Mouse (Mus musculus) stomach, embryonic 14.5 days (tissue): ENCODE results near the gene Magi3. TPM values are rescaled to one million over a fixed set of nuclear protein-coding genes. Genes with fewer than 3 reads are reported as not detected.

Source experiments
- ATAC-seq: fragments of 200-750 bp; cut with Nextera tagmentation; 2 replicates; pipeline ENCODE4 v1.8.0; 2017; ENCODE audit warnings: low read depth, moderate TSS enrichment; ENCODE audit not compliant: insufficient number of reproducible peaks, insufficient read depth, low FRiP score
- H3K27ac ChIP-seq: fragments of 300-500 bp; sonication (generic); 2 replicates; pipeline ENCODE4 v1.5.1; 2014; ENCODE audit warnings: mild to moderate bottlenecking, low read length, moderate library complexity, mixed read lengths
- H3K27me3 ChIP-seq: fragments of 300-500 bp; sonication (generic); 2 replicates; pipeline ENCODE4 v1.6.1; 2014; ENCODE audit warnings: low read length, control low read depth, mixed read lengths; ENCODE audit not compliant: control insufficient read depth, insufficient read depth
- H3K36me3 ChIP-seq: fragments of 300-500 bp; sonication (generic); 2 replicates; pipeline ENCODE4 v1.6.1; 2014; ENCODE audit warnings: mild to moderate bottlenecking, control low read depth, low read length, moderate library complexity, mixed read lengths; ENCODE audit not compliant: control insufficient read depth, insufficient read depth
- H3K4me1 ChIP-seq: fragments of 300-500 bp; sonication (generic); 2 replicates; pipeline ENCODE4 v1.6.1; 2014; ENCODE audit warnings: low read length, control low read depth, mixed read lengths; ENCODE audit not compliant: control insufficient read depth, insufficient read depth
- H3K4me2 ChIP-seq: fragments of 300-500 bp; sonication (generic); replicated peaks from 2 replicates; pipeline ENCODE4 v1.6.1; 2014; ENCODE audit warnings: low read depth, low read length, control low read depth
- H3K4me3 ChIP-seq: fragments of 300-500 bp; sonication (generic); 2 replicates; pipeline ENCODE4 v1.5.1; 2014; ENCODE audit warnings: low read depth, low read length, control low read depth
- H3K9ac ChIP-seq: fragments of 300-500 bp; sonication (generic); replicated peaks from 2 replicates; pipeline ENCODE4 v1.6.1; 2014; ENCODE audit warnings: low read depth, mild to moderate bottlenecking, control low read depth, low read length, moderate library complexity, mixed read lengths
- H3K9me3 ChIP-seq: fragments of 300-500 bp; sonication (generic); 2 replicates; pipeline ENCODE4 v1.6.1; 2016; ENCODE audit warnings: low read depth, low read length, control low read depth; ENCODE audit not compliant: control insufficient read depth
- WGBS: fragments of 180-500 bp; shearing (Covaris S2); extraction: QIAGEN DNeasy Blood & Tissue Kit; methylation state at CpG from one replicate; pipeline ENCODE4 v1.1.7; 2014; 5-methylcytosine and 5-hydroxymethylcytosine counted together
- polyA plus RNA-seq: library from polyadenylated mRNA; unstranded; fragments of >200 nt; fragmentation: Nextera tagmentation; extraction: Ambion mirVana; gene quantifications from 2 replicates; pipeline ENCODE4 v1.2.1, GENCODE M21; 2014

The Magi3 gene
- polyA plus RNA-seq, 1 experiment from 2014 or later, result 9.9 TPM

- Histone ChIP-seq H3K27ac (no peak overlapping the region), H3K27me3 (no peaks in the 10 kb centered on the region), H3K9ac (no peak overlapping the region), H3K36me3 (no peaks in the 10 kb centered on the region), H3K4me1 (no peaks in the 10 kb centered on the region), H3K9me3 (no peaks in the 10 kb centered on the region), H3K4me2 (no peak overlapping the region), H3K4me3 (no peak overlapping the region)
- WGBS, result 41% methylated on average over 7 of the region's 7 CpGs
- ATAC-seq, result no peak
These were observed 6.6 kb upstream of the Magi3 start for GRCm38 (mm10) chr3:104226731-104227130.

- no peak for ATAC-seq
- H3K27me3 ChIP-seq, result no peaks in the 10 kb centered on the region
- WGBS, result 7% methylated on average over 11 of the region's 11 CpGs
- peak overlapping the region; percentile 55 for H3K4me2 ChIP-seq
- peak overlapping the region; percentile 84 for H3K4me3 ChIP-seq
- no peaks in the 10 kb centered on the region for H3K9me3 ChIP-seq
- no peaks in the 10 kb centered on the region for H3K4me1 ChIP-seq
- peak overlapping the region; percentile 77 for H3K27ac ChIP-seq
- no peaks in the 10 kb centered on the region for H3K36me3 ChIP-seq
- H3K9ac ChIP-seq, result peak overlapping the region; percentile 36; the same call in 1 of the 2 replicates
These were observed 982 bp upstream of the Magi3 start for GRCm38 (mm10) chr3:104221156-104221555.

- ATAC-seq, result peak; percentile 11
- Histone ChIP-seq H3K4me1 (no peaks in the 10 kb centered on the region), H3K27me3 (no peaks in the 10 kb centered on the region)
These were observed 461 bp downstream of the Magi3 start for GRCm38 (mm10) chr3:104219531-104220294.

GRCm38 (mm10) chr3:104218926-104219325 is 1.2 kb downstream of the Magi3 start:
- ATAC-seq, result no peak
- no peaks in the 10 kb centered on the region for H3K27me3 ChIP-seq
- no peaks in the 10 kb centered on the region for H3K36me3 ChIP-seq
- 2% methylated on average over 15 of the region's 15 CpGs for WGBS
- H3K27ac ChIP-seq, result no peak overlapping the region
- peak overlapping the region; percentile 84 for H3K4me3 ChIP-seq
- H3K9me3 ChIP-seq, result no peaks in the 10 kb centered on the region
- H3K4me2 ChIP-seq, result peak overlapping the region; percentile 89
- H3K9ac ChIP-seq, result peak overlapping the region; percentile 81
- H3K4me1 ChIP-seq, result no peaks in the 10 kb centered on the region

More at GRCm38 (mm10) chr3:104219531-104220294, 461 bp downstream of the Magi3 start:
- H3K4me3 ChIP-seq, result peak overlapping the region; percentile 84
- no peaks in the 10 kb centered on the region for H3K36me3 ChIP-seq
- WGBS, result under 1% methylated on average over 84 of the region's 107 CpGs
- peak overlapping the region; percentile 81 for H3K9ac ChIP-seq
- H3K4me2 ChIP-seq, result peak overlapping the region; percentile 89
- peak overlapping the region; percentile 93 for H3K27ac ChIP-seq
- no peaks in the 10 kb centered on the region for H3K9me3 ChIP-seq

- Histone ChIP-seq H3K36me3 (no peaks in the 10 kb centered on the region), H3K9me3 (no peaks in the 10 kb centered on the region), H3K27ac (no peak overlapping the region), H3K4me2 (no peak overlapping the region), H3K4me3 (no peak overlapping the region), H3K9ac (no peak overlapping the region), H3K27me3 (no peaks in the 10 kb centered on the region), H3K4me1 (no peaks in the 10 kb centered on the region)
- WGBS, result 60% methylated on average over 2 of the region's 2 CpGs
- no peak for ATAC-seq
These were observed 30.4 kb downstream of the Magi3 start for GRCm38 (mm10) chr3:104189823-104190222.

- Histone ChIP-seq H3K4me3 (no peak overlapping the region), H3K9me3 (no peaks in the 10 kb centered on the region), H3K27ac (no peak overlapping the region), H3K36me3 (no peaks in the 10 kb centered on the region), H3K9ac (no peak overlapping the region), H3K4me1 (no peaks in the 10 kb centered on the region), H3K27me3 (no peaks in the 10 kb centered on the region), H3K4me2 (no peak overlapping the region)
- no peak for ATAC-seq
- 91% methylated on average over 1 of the region's 1 CpGs for WGBS
These were observed 30.9 kb downstream of the Magi3 start for GRCm38 (mm10) chr3:104189234-104189633.

GRCm38 (mm10) chr3:104184270-104184669 is 35.9 kb downstream of the Magi3 start:
- Histone ChIP-seq H3K9ac (no peak overlapping the region), H3K4me3 (no peak overlapping the region), H3K27me3 (no peaks in the 10 kb centered on the region), H3K4me2 (no peak overlapping the region), H3K9me3 (no peaks in the 10 kb centered on the region), H3K36me3 (no peaks in the 10 kb centered on the region), H3K27ac (no peak overlapping the region), H3K4me1 (no peaks in the 10 kb centered on the region)
- WGBS, result 76% methylated on average over 2 of the region's 2 CpGs
- no peak for ATAC-seq

DNA sequence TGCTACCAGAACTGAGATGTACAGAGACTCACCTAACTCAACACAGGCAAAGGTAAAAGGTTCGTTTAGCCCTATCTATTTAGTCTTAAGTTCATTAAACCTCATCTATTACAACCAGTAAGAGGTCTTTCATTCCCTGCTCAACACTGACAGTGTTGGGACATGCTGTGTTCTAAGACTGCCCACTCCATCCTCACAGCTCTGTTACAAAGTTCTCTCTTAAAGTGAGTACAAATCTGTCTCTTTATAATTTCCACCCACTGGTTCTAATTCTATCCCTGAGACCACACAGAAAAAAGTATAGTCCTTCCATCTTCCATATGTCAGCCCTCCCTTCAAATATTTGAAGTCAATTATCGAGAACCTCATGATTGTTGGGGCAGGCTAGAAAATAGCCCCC is 36.5 kb downstream of the Magi3 start:
- Histone ChIP-seq H3K9ac (no peak overlapping the region), H3K4me1 (no peaks in the 10 kb centered on the region), H3K9me3 (no peaks in the 10 kb centered on the region), H3K27ac (no peak overlapping the region), H3K4me3 (no peak overlapping the region), H3K36me3 (no peaks in the 10 kb centered on the region), H3K4me2 (no peak overlapping the region), H3K27me3 (no peaks in the 10 kb centered on the region)
- ATAC-seq, result no peak
- WGBS, result 61% methylated on average over 2 of the region's 2 CpGs

DNA sequence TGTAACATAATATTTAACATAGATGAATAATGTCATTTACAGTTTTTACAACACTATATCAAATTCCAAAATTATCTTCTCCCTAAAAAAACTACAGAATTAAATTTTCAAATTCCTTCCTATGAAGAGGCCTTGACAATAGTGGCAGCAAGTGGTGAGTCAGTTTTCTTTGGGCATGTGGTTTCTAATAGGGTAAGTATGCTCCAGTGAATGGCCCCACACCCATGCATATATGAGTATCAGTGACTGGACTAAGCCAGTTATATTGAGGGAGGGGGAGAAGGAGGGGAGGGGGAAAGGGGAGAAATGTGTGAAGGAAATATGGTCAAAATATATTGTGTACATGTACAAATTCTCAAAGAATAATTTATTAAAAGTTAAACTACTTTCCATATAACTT is 37.5 kb downstream of the Magi3 start:
- ATAC-seq, result no peak
- no peaks in the 10 kb centered on the region for H3K36me3 ChIP-seq

More for the DNA sequence above, 37.5 kb downstream of the Magi3 start:
- no peak overlapping the region for H3K4me3 ChIP-seq
- H3K9ac ChIP-seq, result no peak overlapping the region
- no peaks in the 10 kb centered on the region for H3K9me3 ChIP-seq
- no peak overlapping the region for H3K4me2 ChIP-seq
- no peaks in the 10 kb centered on the region for H3K27me3 ChIP-seq
- H3K4me1 ChIP-seq, result no peaks in the 10 kb centered on the region
- no peak overlapping the region for H3K27ac ChIP-seq
